Mouse (Mus musculus) heart, embryonic 10.5 days (tissue): ENCODE measurements around the gene Cd4. TPM values are rescaled to one million over a fixed set of nuclear protein-coding genes. Genes with fewer than 3 reads are reported as not detected.
"Not testable (repeated sequence)": the region's sequence is repeated elsewhere in the genome, so short reads cannot be mapped to it uniquely, and the experiment has no call there.

Experiments
- DNase-seq: peaks from one replicate; pipeline ENCODE4 v3.0.0-alpha.2; 2017; ENCODE audit warnings: low spot score
- H3K27ac ChIP-seq: fragments of 300-500 bp; sonication (generic); 2 replicates; pipeline ENCODE4 v1.5.1; 2016; ENCODE audit warnings: mild to moderate bottlenecking
- H3K27me3 ChIP-seq: fragments of 300-500 bp; sonication (generic); 2 replicates; pipeline ENCODE4 v1.6.1; 2016; ENCODE audit warnings: mild to moderate bottlenecking; ENCODE audit not compliant: poor library complexity, insufficient read depth, severe bottlenecking
- H3K36me3 ChIP-seq: fragments of 300-500 bp; sonication (generic); 2 replicates; pipeline ENCODE4 v1.6.1; 2016; ENCODE audit warnings: mild to moderate bottlenecking, moderate library complexity
- H3K4me1 ChIP-seq: fragments of 300-500 bp; sonication (generic); 2 replicates; pipeline ENCODE4 v1.6.1; 2016; ENCODE audit warnings: mild to moderate bottlenecking
- H3K4me3 ChIP-seq: fragments of 300-500 bp; sonication (generic); 2 replicates; pipeline ENCODE4 v1.5.1; 2016; ENCODE audit warnings: mild to moderate bottlenecking, moderate library complexity
- H3K9me3 ChIP-seq: fragments of 300-500 bp; sonication (generic); 2 replicates; pipeline ENCODE4 v1.6.1; 2016; ENCODE audit warnings: mild to moderate bottlenecking, moderate library complexity
- WGBS: fragments of 180-500 bp; shearing (Covaris S2); methylation state at CpG from one replicate; pipeline ENCODE4 v1.1.7; 2016; 5-methylcytosine and 5-hydroxymethylcytosine counted together
- polyA plus RNA-seq: library from polyadenylated mRNA; unstranded; fragments of >200 nt; fragmentation: Nextera tagmentation; extraction: Ambion mirVana; gene quantifications from 2 replicates; pipeline ENCODE4 v1.2.1, GENCODE M21; 2016

Gene Cd4
- polyA plus RNA-seq, 1 experiment from 2014 or later: 0.05 TPM

DNA sequence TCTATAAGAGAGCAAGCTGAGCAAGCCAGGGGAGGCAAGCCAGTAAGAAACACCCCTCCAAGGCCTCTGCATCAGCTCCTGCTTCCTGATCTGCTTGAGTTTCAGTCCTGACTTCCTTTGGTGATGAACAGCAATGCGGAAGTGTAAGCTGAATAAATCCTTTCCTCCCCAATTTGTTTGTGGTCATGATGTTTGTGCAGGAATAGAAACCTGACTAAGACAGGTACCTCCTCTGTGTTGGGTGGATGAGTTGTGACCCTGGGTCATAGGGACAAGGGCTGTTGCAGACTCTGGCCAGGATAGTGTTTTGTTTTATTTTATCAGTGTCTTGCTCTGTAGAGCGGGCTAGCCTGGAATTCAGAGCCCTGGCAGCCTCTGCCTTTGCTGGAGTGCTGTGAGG lies 6.1 kb upstream of the Cd4 start:
- H3K27ac ChIP-seq, H3K36me3 ChIP-seq, DNase-seq, H3K4me3 ChIP-seq, H3K9me3 ChIP-seq, H3K27me3 ChIP-seq, H3K4me1 ChIP-seq: not testable (repeated sequence)
- 90% methylated on average over 2 of the region's 2 CpGs for WGBS

DNA sequence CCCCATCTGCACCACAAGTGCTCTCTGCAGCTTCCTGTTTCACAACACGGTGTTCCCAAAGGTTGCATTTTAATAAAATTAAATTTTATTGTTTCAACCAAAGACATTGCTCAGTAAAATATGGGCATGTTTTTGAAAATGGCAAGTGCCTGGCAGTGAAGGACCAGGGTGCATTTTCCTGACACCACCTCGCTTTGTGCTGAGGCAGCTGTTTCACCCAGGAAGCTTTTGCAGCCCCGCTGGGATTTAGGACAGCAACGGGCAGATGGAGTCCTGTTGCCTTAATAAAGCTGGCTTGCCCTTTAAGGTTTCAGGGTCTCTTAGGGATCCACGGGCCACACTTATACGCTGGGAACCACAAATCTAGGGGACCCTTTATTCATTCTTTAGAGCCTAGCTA lies 3.0 kb upstream of the Cd4 start:
- H3K4me1 ChIP-seq: peaks cover 6% of the 10 kb centered on the region; the same call in 1 of the 2 replicates
- no peak for DNase-seq
- H3K27me3 ChIP-seq: no peaks in the 10 kb centered on the region
- H3K4me3 ChIP-seq: no peak overlapping the region
- 65% methylated on average over 6 of the region's 6 CpGs for WGBS
- no peaks in the 10 kb centered on the region for H3K9me3 ChIP-seq
- no peak overlapping the region for H3K27ac ChIP-seq
- no peaks in the 10 kb centered on the region for H3K36me3 ChIP-seq

DNA sequence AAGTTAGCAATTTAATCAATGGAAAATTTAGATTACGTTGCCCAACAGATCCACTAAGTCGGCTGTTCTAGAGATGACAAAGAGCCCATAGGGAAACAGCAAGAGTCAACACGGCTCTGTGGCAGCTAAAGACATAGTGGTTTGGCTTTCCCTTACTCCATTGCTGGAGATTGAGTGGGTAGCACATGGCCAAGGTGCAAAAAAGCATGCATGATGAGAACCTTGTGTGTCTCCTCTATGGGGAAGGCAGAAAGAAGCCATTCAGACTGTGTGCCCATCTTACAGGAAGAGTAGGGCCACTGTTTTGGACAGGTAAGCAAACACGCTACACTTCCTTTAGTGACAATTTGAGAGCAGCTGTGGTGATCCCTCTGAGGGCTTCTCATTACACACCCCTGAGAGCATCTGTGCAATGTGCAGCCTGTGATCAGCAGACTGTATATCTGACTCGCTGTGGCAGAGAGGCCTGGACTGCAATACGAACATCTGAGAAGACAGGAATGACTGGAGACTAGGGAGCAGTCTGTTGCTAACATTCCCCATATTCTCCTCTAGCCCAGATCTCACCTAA lies 619 bp upstream of the Cd4 start:
- Histone ChIP-seq H3K27me3 (no peaks in the 10 kb centered on the region), H3K36me3 (no peaks in the 10 kb centered on the region), H3K4me1 (peaks cover 12% of the 10 kb centered on the region; the same call in 1 of the 2 replicates), H3K27ac (no peak overlapping the region), H3K9me3 (no peaks in the 10 kb centered on the region), H3K4me3 (no peak overlapping the region)
- WGBS: 88% methylated on average over 6 of the region's 6 CpGs
- no peak for DNase-seq

DNA sequence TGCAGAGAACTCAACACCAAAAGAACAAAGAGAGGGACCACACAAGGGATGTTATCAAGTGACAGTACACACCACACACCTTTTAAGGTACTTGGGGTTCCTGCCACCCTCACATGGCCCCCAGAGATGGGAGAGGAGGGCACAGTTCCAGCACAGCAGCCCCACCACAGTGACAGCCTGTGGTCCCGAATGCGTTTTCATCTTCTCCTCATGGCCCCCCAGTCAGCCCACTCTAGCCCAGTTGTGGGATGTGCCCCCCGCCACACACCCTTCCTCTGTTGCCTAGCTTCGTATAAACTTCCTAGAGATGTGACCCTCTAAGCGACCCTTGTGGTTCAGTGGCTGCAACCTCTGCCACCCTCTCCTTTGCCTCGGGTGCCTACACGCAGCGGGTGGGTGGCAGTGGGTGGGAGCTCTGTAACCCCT lies 2.1 kb downstream of the Cd4 start:
- 89% methylated on average over 8 of the region's 8 CpGs for WGBS

DNA sequence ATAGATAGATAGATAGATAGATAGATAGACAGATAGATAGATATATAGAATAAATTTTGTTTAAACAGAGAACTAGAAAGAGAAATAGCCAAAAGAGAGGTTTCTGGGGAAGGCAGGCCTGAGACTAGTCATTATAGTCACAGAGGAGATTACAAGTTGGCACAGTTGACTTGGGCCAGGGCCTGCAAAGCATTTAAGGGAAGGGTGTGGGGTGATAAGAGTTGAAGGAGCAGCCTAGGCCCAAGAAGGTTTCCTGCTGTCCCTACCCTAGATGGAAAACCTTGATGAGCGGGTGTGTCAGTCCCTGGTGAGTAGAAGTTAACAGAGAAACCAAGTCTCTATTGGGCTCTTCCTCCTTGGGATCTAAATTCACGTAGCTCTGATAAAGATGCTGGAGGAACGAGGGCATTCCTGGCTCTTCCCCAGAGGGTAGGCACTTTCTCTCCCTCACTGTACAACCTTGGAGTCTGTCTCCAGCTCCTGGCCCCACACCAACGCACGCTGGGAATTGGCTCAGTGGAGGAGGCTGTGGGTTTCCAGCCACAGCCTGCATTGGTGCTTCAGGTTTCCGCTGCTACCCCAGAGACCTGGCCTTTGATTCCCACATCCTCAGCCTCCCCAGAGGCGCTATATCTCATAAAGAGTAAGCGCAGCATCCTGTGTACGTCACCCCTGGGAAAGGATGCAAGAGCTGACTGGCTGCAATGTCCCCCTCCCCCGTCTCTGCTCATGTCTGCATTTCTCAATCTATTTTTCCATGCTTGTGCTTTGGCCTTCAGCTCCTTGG lies 3.1 kb downstream of the Cd4 start:
- no peaks in the 10 kb centered on the region for H3K27me3 ChIP-seq
- H3K9me3 ChIP-seq: no peaks in the 10 kb centered on the region
- 64% methylated on average over 10 of the region's 10 CpGs for WGBS
- DNase-seq: no peak
- H3K4me3 ChIP-seq: no peak overlapping the region
- H3K27ac ChIP-seq: no peak overlapping the region
- no peaks in the 10 kb centered on the region for H3K36me3 ChIP-seq
- H3K4me1 ChIP-seq: peaks cover 9% of the 10 kb centered on the region; the same call in 1 of the 2 replicates

More for the DNA sequence above, 2.1 kb downstream of the Cd4 start:
- H3K4me1 ChIP-seq: peaks cover 12% of the 10 kb centered on the region; the same call in 1 of the 2 replicates
- no peak overlapping the region for H3K27ac ChIP-seq
- no peaks in the 10 kb centered on the region for H3K36me3 ChIP-seq
- H3K9me3 ChIP-seq: no peaks in the 10 kb centered on the region
- no peak overlapping the region for H3K4me3 ChIP-seq
- no peak for DNase-seq
- no peaks in the 10 kb centered on the region for H3K27me3 ChIP-seq

DNA sequence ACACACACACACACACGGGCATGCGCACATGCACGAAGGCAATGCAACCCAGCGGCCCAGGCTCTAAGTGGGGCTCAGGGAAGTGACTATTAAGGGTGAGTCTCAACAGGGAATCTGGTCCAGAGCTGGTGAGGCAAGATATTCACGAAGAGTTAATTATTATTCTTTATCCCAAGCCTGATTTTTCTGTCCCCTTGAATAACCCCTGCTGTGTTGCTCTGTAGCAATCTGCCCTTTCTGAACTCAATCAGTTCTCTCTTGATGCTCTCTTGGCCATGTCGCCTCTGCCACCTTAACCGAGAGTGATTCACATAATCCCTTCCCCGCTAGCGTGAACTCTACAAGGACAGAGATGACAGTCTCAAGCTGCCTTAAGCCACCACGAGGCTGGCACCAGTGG lies 4.7 kb downstream of the Cd4 start:
- Histone ChIP-seq H3K4me1 (0 out of 2 replicates have a peak, but pooled peaks cover 9% of the 10 kb centered on the region), H3K4me3 (no peak overlapping the region), H3K9me3 (no peaks in the 10 kb centered on the region), H3K27me3 (peaks cover 5% of the 10 kb centered on the region; the same call in 1 of the 2 replicates), H3K27ac (no peak overlapping the region), H3K36me3 (no peaks in the 10 kb centered on the region)
- 74% methylated on average over 10 of the region's 10 CpGs for WGBS
- DNase-seq: no peak

DNA sequence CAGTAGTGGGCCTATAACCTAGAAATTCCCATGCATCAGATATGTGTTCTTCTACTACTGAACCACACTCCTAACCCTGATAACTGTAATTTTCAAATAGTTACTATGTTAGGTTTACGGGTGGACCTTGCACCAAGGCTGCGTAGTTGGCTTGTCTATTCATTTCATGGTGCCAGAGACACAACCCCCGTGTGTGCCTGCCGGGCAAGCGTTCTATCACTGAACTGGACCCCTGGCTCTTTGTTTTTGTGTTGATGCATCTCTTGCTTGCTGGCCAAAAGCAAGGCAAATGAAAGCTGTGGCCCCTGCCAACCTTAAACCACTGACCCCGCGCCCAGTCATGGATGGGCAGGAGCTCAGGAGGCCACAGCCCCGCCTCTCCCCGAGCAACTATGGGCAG lies 6.2 kb downstream of the Cd4 start:
- Histone ChIP-seq H3K27me3 (peaks cover 5% of the 10 kb centered on the region; the same call in 1 of the 2 replicates), H3K4me3 (no peak overlapping the region), H3K9me3 (no peaks in the 10 kb centered on the region), H3K4me1 (0 out of 2 replicates have a peak, but pooled peaks cover 9% of the 10 kb centered on the region), H3K27ac (no peak overlapping the region), H3K36me3 (no peaks in the 10 kb centered on the region)
- DNase-seq: no peak
- 88% methylated on average over 9 of the region's 9 CpGs for WGBS

DNA sequence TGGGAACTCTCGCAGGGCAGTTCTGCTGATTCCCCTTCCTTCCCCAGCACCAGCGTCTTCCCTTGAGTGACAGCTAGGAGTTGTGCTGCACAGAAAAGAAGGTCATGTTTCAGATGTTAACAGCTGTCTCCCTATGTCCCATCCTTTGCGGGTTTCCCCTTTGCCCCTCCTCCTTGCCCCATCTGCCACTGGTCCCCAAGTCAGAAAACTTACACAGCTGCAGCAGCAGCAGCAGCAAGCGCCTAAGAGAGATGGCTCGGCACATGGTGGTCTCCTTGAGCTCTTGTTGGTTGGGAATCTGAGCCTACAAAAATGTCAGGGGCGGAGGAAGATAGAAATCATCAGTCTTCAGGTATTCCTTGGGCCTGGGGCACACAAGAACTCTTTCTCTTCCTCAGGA lies 8.6 kb downstream of the Cd4 start:
- Histone ChIP-seq H3K9me3 (no peaks in the 10 kb centered on the region), H3K36me3 (no peaks in the 10 kb centered on the region), H3K4me1 (0 out of 2 replicates have a peak, but pooled peaks cover 6% of the 10 kb centered on the region), H3K4me3 (no peak overlapping the region), H3K27me3 (peaks cover 5% of the 10 kb centered on the region; the same call in 1 of the 2 replicates), H3K27ac (no peak overlapping the region)
- no peak for DNase-seq
- 53% methylated on average over 6 of the region's 6 CpGs for WGBS

DNA sequence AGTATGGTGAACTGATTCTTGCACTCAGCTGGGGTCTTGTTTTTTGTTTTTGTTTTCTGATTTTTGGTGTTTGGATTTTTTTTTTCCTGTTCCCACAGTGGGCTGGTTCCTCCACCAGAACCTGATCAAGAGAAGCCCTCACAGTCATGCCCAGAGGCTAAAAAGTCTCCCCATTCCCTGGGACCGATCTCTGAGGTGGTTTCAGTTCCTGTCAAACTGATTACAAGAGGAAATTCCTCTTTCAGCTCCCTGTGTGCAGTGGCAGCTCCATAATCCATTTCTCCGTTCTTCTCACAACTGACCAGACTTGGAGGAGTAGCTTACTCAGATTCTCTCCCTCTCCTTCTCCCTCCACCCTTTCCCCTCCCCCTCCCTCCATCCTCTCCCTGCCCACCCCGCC lies 13.7 kb downstream of the Cd4 start:
- H3K27me3 ChIP-seq: peaks cover 2% of the 10 kb centered on the region; the same call in 1 of the 2 replicates
- 0 out of 2 replicates have a peak, but pooled peaks cover 5% of the 10 kb centered on the region for H3K4me1 ChIP-seq
- H3K4me3 ChIP-seq: no peak overlapping the region
- no peaks in the 10 kb centered on the region for H3K9me3 ChIP-seq
- WGBS: 37% methylated on average over 2 of the region's 3 CpGs
- H3K27ac ChIP-seq: no peak overlapping the region
- H3K36me3 ChIP-seq: no peaks in the 10 kb centered on the region
- no peak for DNase-seq

DNA sequence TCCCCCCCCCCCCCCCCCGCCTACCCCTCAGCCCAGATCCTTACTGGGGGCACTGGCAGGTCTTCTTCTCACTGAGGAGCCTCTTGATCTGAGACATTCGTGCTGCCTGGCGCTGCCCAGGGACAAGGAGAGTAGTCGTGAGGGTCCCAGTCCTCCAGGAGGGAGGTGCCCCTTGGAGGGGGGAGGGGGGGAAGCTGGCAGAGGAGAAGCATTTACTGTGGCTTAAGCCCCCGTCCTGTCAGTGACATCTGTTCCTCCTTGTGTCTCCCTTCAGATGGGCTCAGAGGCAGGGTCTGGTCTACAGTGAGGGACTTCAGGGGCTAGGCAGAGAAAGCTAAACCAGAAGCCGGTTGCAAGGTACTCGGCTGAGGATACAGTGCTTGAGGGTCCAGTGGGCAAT lies 21.5 kb downstream of the Cd4 start:
- Histone ChIP-seq H3K36me3 (no peaks in the 10 kb centered on the region), H3K27ac (no peak overlapping the region), H3K9me3 (no peaks in the 10 kb centered on the region), H3K27me3 (peaks cover 59% of the 10 kb centered on the region), H3K4me3 (no peak overlapping the region), H3K4me1 (peaks cover 25% of the 10 kb centered on the region)
- 50% methylated on average over 7 of the region's 7 CpGs for WGBS
- DNase-seq: no peak

DNA sequence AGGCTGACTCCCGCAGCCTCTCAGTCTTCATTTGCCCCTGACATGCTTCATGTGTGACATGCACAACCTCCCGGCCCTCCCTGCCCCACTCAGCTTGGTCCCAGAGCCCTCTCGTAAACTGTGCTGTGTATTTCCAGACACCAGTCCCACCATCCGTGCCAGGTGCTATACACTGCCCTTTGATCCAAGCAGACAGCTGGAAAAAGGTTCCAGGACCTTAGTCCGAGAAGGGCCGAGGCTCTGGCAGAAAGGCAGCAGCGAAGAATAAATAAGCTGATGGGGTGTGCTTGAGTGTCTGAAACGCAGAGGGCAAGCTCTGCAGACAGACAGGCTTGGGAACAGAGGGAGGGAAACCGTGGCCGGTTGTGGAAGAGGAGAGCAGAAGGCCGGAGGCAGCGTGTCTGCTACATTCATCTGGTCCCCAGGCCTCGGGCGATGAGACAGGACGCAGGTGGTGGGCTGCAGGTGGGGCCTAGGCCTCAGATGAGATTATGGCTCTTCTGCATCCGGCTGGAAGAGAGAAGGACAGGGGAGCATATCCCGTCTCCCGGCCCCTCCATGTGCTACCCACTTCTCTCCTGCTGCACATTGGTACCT lies 22.2 kb downstream of the Cd4 start:
- Histone ChIP-seq H3K4me1 (peaks cover 32% of the 10 kb centered on the region), H3K4me3 (no peak overlapping the region), H3K27ac (no peak overlapping the region), H3K9me3 (no peaks in the 10 kb centered on the region), H3K36me3 (no peaks in the 10 kb centered on the region), H3K27me3 (peaks cover 66% of the 10 kb centered on the region)
- DNase-seq: no peak
- WGBS: 59% methylated on average over 18 of the region's 18 CpGs

DNA sequence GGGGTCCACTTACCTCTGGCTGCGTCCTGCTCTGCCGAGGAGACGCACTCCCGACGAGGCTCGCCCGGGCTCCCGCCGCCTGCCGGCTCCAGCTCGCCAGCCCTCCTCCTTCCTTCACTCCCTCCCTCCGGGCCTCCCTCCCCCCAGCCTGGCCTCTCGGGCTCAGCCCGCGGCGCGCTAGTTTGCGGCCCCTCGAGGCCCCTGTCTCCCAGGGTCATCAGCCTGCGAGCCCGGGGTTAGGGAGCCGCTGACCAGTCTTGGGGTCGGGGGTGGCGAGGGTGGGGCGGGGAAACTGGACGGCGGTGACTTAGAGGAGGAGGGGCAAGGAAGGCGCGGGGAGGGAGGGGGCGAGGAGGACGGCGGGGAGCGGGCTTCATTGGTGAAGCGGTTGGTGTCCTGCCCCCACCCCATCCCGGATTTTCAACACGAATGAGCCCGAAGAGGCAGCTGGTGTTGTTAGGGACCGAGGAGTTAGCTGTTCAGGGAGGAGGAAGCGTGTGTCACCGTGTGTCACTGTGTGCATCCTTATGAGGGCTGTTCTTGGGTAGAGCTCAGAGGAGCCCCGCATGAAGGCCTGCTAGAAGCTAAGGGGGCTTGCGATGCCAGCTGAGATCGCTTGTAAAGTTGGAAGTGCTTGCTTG lies 24.2 kb downstream of the Cd4 start, which contains the start of gene Gpr162:
Gene Gpr162 (minus strand): TSS at position 326 of the 641 bp plus-strand sequence.
- under 1% methylated on average over 42 of the region's 43 CpGs for WGBS
- H3K27me3 ChIP-seq: peaks cover 81% of the 10 kb centered on the region

More for the DNA sequence above, 24.2 kb downstream of the Cd4 start, which contains the start of gene Gpr162:
- Histone ChIP-seq H3K36me3 (no peaks in the 10 kb centered on the region), H3K4me3 (peak within 1 kb of the TSS; percentile 76), H3K9me3 (no peaks in the 10 kb centered on the region), H3K27ac (peak within 1 kb of the TSS; percentile 90), H3K4me1 (peaks cover 45% of the 10 kb centered on the region)
- DNase-seq: no peak
